Mouse (Mus musculus) embryo, embryonic 10 days (tissue): ENCODE data around the gene Fut2.

ENCODE experiments used
- DNase-seq: peaks from one replicate; pipeline ENCODE4 v3.0.0-alpha.2; 2015; ENCODE audit warnings: low spot score

Gene Fut2

GRCm38 (mm10) chr7:45598960-45599879 is 67.0 kb downstream of the Fut2 start:
- peak; percentile 21 for DNase-seq
